Mouse (Mus musculus) limb, embryonic 15.5 days (tissue): ENCODE measurements at regions not wholly inside any gene's neighbourhood (a gene's known extent, or its start where the extent isn't known, plus 50 kb on each side); places are given as distances from the start of the nearest gene placed in this dataset.

Source experiments
- ATAC-seq: fragments of 200-750 bp; cut with Nextera tagmentation; 2 replicates; pipeline ENCODE4 v1.8.0; 2017; ENCODE audit warnings: low read depth, moderate TSS enrichment; ENCODE audit not compliant: insufficient number of reproducible peaks, low FRiP score, low TSS enrichment
- H3K27ac ChIP-seq: fragments of 300-500 bp; sonication (generic); 2 replicates; pipeline ENCODE4 v1.5.1; 2015; ENCODE audit warnings: moderate library complexity, mild to moderate bottlenecking, inconsistent platforms
- H3K27me3 ChIP-seq: fragments of 300-500 bp; sonication (generic); 2 replicates; pipeline ENCODE4 v1.6.1; 2015; ENCODE audit warnings: inconsistent platforms
- H3K36me3 ChIP-seq: fragments of 300-500 bp; sonication (generic); 2 replicates; pipeline ENCODE4 v1.6.1; 2015; ENCODE audit warnings: inconsistent platforms
- H3K4me1 ChIP-seq: fragments of 300-500 bp; sonication (generic); 2 replicates; pipeline ENCODE4 v1.6.1; 2015; ENCODE audit warnings: inconsistent platforms
- H3K4me2 ChIP-seq: fragments of 300-500 bp; sonication (generic); 2 replicates; pipeline ENCODE4 v1.6.1; 2015; ENCODE audit warnings: mild to moderate bottlenecking, inconsistent platforms
- H3K4me3 ChIP-seq: fragments of 300-500 bp; sonication (generic); 2 replicates; pipeline ENCODE4 v1.5.1; 2015; ENCODE audit warnings: mild to moderate bottlenecking, inconsistent platforms
- H3K9ac ChIP-seq: fragments of 300-500 bp; sonication (generic); 2 replicates; pipeline ENCODE4 v1.6.1; 2015; ENCODE audit warnings: inconsistent platforms
- H3K9me3 ChIP-seq: fragments of 300-500 bp; sonication (generic); 2 replicates; pipeline ENCODE4 v1.6.1; 2016; ENCODE audit warnings: inconsistent platforms
- WGBS: fragments of 180-500 bp; shearing (Covaris S2); methylation state at CpG from one replicate; pipeline ENCODE4 v1.1.7; 2015; 5-methylcytosine and 5-hydroxymethylcytosine counted together

- no peak for ATAC-seq
- Histone ChIP-seq H3K36me3 (no peaks in the 10 kb centered on the region), H3K27me3 (no peaks in the 10 kb centered on the region), H3K4me3 (no peak overlapping the region), H3K9me3 (no peaks in the 10 kb centered on the region), H3K9ac (no peak overlapping the region), H3K4me2 (no peak overlapping the region), H3K27ac (no peak overlapping the region), H3K4me1 (no peaks in the 10 kb centered on the region)
- 28% methylated on average over 11 of the region's 11 CpGs for WGBS
Observed at GRCm38 (mm10) chr12:118703068-118703662, 143.0 kb upstream of the Sp8 start.

GRCm38 (mm10) chr12:118701838-118702237, 144.3 kb upstream of the Sp8 start:
- WGBS, result 75% methylated on average over 2 of the region's 2 CpGs
- no peaks in the 10 kb centered on the region for H3K9me3 ChIP-seq
- no peak for ATAC-seq
- no peaks in the 10 kb centered on the region for H3K36me3 ChIP-seq
- no peak overlapping the region for H3K9ac ChIP-seq
- H3K4me3 ChIP-seq, result no peak overlapping the region
- H3K27ac ChIP-seq, result no peak overlapping the region
- no peaks in the 10 kb centered on the region for H3K4me1 ChIP-seq
- no peak overlapping the region for H3K4me2 ChIP-seq
- H3K27me3 ChIP-seq, result no peaks in the 10 kb centered on the region

- no peak for ATAC-seq
- Histone ChIP-seq H3K36me3 (no peaks in the 10 kb centered on the region), H3K4me3 (no peak overlapping the region), H3K9me3 (no peaks in the 10 kb centered on the region), H3K4me1 (no peaks in the 10 kb centered on the region), H3K27ac (no peak overlapping the region), H3K4me2 (no peak overlapping the region), H3K9ac (no peak overlapping the region), H3K27me3 (no peaks in the 10 kb centered on the region)
Observed at GRCm38 (mm10) chr12:118698110-118698509, 148.0 kb upstream of the Sp8 start.

- Histone ChIP-seq H3K9ac (no peak overlapping the region), H3K36me3 (no peaks in the 10 kb centered on the region), H3K27ac (no peak overlapping the region), H3K4me3 (no peak overlapping the region), H3K4me2 (no peak overlapping the region), H3K4me1 (no peaks in the 10 kb centered on the region), H3K9me3 (no peaks in the 10 kb centered on the region), H3K27me3 (no peaks in the 10 kb centered on the region)
- 79% methylated on average over 2 of the region's 2 CpGs for WGBS
- ATAC-seq, result no peak
Observed at GRCm38 (mm10) chr12:118694701-118695100, 151.4 kb upstream of the Sp8 start.

- Histone ChIP-seq H3K4me2 (no peak overlapping the region), H3K4me3 (no peak overlapping the region), H3K27me3 (no peaks in the 10 kb centered on the region), H3K9ac (no peak overlapping the region), H3K36me3 (no peaks in the 10 kb centered on the region), H3K4me1 (no peaks in the 10 kb centered on the region), H3K27ac (no peak overlapping the region), H3K9me3 (no peaks in the 10 kb centered on the region)
- no peak for ATAC-seq
- 83% methylated on average over 1 of the region's 1 CpGs for WGBS
Observed at GRCm38 (mm10) chr12:118682902-118683301, 163.2 kb upstream of the Sp8 start.

GRCm38 (mm10) chr12:118677989-118678388, 168.1 kb upstream of the Sp8 start:
- no peak for ATAC-seq
- Histone ChIP-seq H3K9me3 (no peaks in the 10 kb centered on the region), H3K4me2 (no peak overlapping the region), H3K4me3 (no peak overlapping the region), H3K4me1 (no peaks in the 10 kb centered on the region), H3K27ac (no peak overlapping the region), H3K9ac (no peak overlapping the region), H3K27me3 (no peaks in the 10 kb centered on the region), H3K36me3 (no peaks in the 10 kb centered on the region)
- 87% methylated on average over 4 of the region's 4 CpGs for WGBS

- Histone ChIP-seq H3K4me1 (peaks cover 5% of the 10 kb centered on the region), H3K9ac (no peak overlapping the region), H3K4me3 (no peak overlapping the region), H3K27me3 (0 out of 2 replicates have a peak, but pooled peaks cover 3% of the 10 kb centered on the region), H3K9me3 (no peaks in the 10 kb centered on the region), H3K36me3 (no peaks in the 10 kb centered on the region), H3K27ac (no peak overlapping the region), H3K4me2 (no peak overlapping the region)
- WGBS, result 30% methylated on average over 9 of the region's 9 CpGs
- no peak for ATAC-seq
Observed at GRCm38 (mm10) chr12:118661575-118661974, 184.6 kb upstream of the Sp8 start.

GRCm38 (mm10) chr12:118661214-118661486, 185.0 kb upstream of the Sp8 start:
- ATAC-seq, result no peak
- H3K9ac ChIP-seq, result no peak overlapping the region
- 5% methylated on average over 5 of the region's 5 CpGs for WGBS
- H3K4me1 ChIP-seq, result peaks cover 5% of the 10 kb centered on the region
- H3K36me3 ChIP-seq, result no peaks in the 10 kb centered on the region
- no peaks in the 10 kb centered on the region for H3K9me3 ChIP-seq
- no peak overlapping the region for H3K4me2 ChIP-seq
- no peak overlapping the region for H3K27ac ChIP-seq
- no peak overlapping the region for H3K4me3 ChIP-seq
- 0 out of 2 replicates have a peak, but pooled peaks cover 3% of the 10 kb centered on the region for H3K27me3 ChIP-seq

- peaks cover 5% of the 10 kb centered on the region for H3K4me1 ChIP-seq
- no peak for ATAC-seq
- no peak overlapping the region for H3K4me2 ChIP-seq
- no peak overlapping the region for H3K27ac ChIP-seq
- H3K36me3 ChIP-seq, result no peaks in the 10 kb centered on the region
- H3K9me3 ChIP-seq, result no peaks in the 10 kb centered on the region
- H3K27me3 ChIP-seq, result 0 out of 2 replicates have a peak, but pooled peaks cover 3% of the 10 kb centered on the region
- no peak overlapping the region for H3K4me3 ChIP-seq
- WGBS, result 6% methylated on average over 12 of the region's 12 CpGs
- no peak overlapping the region for H3K9ac ChIP-seq
Observed at GRCm38 (mm10) chr12:118660384-118661213, 185.5 kb upstream of the Sp8 start.

GRCm38 (mm10) chr12:118659240-118660120, 186.6 kb upstream of the Sp8 start:
- Histone ChIP-seq H3K27ac (no peak overlapping the region), H3K4me3 (no peak overlapping the region), H3K27me3 (0 out of 2 replicates have a peak, but pooled peaks cover 3% of the 10 kb centered on the region), H3K4me2 (no peak overlapping the region), H3K36me3 (no peaks in the 10 kb centered on the region), H3K9ac (no peak overlapping the region), H3K9me3 (no peaks in the 10 kb centered on the region), H3K4me1 (peaks cover 5% of the 10 kb centered on the region)
- WGBS, result 37% methylated on average over 14 of the region's 14 CpGs
- no peak for ATAC-seq

- H3K4me2 ChIP-seq, result no peak overlapping the region
- no peak for ATAC-seq
- no peak overlapping the region for H3K4me3 ChIP-seq
- H3K27ac ChIP-seq, result no peak overlapping the region
- WGBS, result 40% methylated on average over 4 of the region's 4 CpGs
- H3K4me1 ChIP-seq, result no peaks in the 10 kb centered on the region
- H3K27me3 ChIP-seq, result no peaks in the 10 kb centered on the region
- H3K9ac ChIP-seq, result no peak overlapping the region
- H3K36me3 ChIP-seq, result no peaks in the 10 kb centered on the region
- no peaks in the 10 kb centered on the region for H3K9me3 ChIP-seq
Observed at GRCm38 (mm10) chr12:118650483-118651160, 195.5 kb upstream of the Sp8 start.
